In the genomic region with DNA sequence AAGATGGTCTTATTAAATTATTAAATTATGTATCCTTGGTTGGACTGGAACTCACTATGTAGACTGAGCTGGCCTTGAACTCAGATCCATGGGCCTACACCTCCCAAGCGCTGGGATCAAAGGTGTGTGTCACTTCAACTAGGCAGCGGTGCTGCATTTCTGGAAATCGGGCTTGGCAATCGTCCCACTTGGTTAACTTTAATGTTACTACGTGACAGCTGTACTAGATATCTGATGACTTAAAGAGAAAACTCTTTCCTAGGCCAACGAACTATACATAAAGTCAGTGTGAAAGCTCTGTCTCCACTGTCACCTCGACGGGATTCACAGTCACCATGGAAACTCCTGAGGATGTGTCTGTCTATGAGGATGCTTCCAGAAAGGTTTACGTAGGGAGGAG, we compare ENCODE assay signal across 28 mouse cellular contexts. TPM values are rescaled to one million over a fixed set of nuclear protein-coding genes. Genes with fewer than 3 reads are reported as not detected.
A peak's percentile ranks its signal among the peaks of the same experiment; 100 is the strongest.
DNase-seq lines count a peak whose midpoint lies in the region; ATAC-seq and TF ChIP-seq lines count a peak whose summit lies in the region.
"Had no signal": no experiment of that assay in that cellular context is flagged by ENCODE, and none has a peak within 500 bp of the region (broad histone marks: within the 10 kb centered on the region; RNA-seq: fewer than 3 reads in every experiment).

No protein-coding gene starts in this region.

- H3K9ac ChIP-seq in lung, embryonic 14.5 days = no peak overlapping the region
- H3K9ac ChIP-seq in MEL (ENCODE audit: control insufficient read depth, low read depth, low read length, poor library complexity, severe bottlenecking) = no peak overlapping the region; the same call in 1 of the 2 replicates
- H3K9ac ChIP-seq in liver, embryonic 16.5 days (ENCODE audit: low read depth, low read length) = no peak overlapping the region
- H3K9ac ChIP-seq: embryonic facial prominence, embryonic 13.5 days; forebrain, embryonic 12.5 days; forebrain, postnatal 0 days; intestine, embryonic 15.5 days; limb, embryonic 15.5 days; midbrain, embryonic 15.5 days had no signal

- H3K4me1 ChIP-seq in lung, embryonic 14.5 days (ENCODE audit: insufficient read depth) = peaks cover 10% of the 10 kb centered on the region
- H3K4me1 ChIP-seq in E14TG2a.4 (replicated peaks; ENCODE audit: low read depth, low read length) (peaks cover 58% of the 10 kb centered on the region), MEL (ENCODE audit: control insufficient read depth in 1 of 2, insufficient read depth in 2 of 2, low read length in 2 of 2) (peaks cover 0 to 45% of the 10 kb centered on the region in 2 experiments; a peak in 3 of 4 replicates)
- peaks cover 63% of the 10 kb centered on the region for H3K4me1 ChIP-seq in liver, embryonic 16.5 days (ENCODE audit: control insufficient read depth, low read depth, low read length)

- TF ChIP-seq RAD21 in MEL (IDR thresholded peaks at IDR 0.05; ENCODE audit: low read depth, low read length) = no peak

- TF ChIP-seq CTCF in lung, embryonic 14.5 days (IDR thresholded peaks at IDR 0.05; ENCODE audit: low read depth) = no peak
- TF ChIP-seq CTCF in E14TG2a.4 (conservative IDR thresholded peaks at IDR 0.05; ENCODE audit: low read length) (no peak), MEL (IDR thresholded peaks at IDR 0.05 in 2 of 3, conservative IDR thresholded peaks at IDR 0.05 in 1 of 3; ENCODE audit: control insufficient read depth in 1 of 3, insufficient read depth in 1 of 3, low read depth in 2 of 3, low read length in 3 of 3, poor library complexity in 1 of 3, severe bottlenecking in 1 of 3) (no peak)

- no peak overlapping the region for H3K27ac ChIP-seq in lung, embryonic 14.5 days (ENCODE audit: low read depth)
- H3K27ac ChIP-seq in MEL (ENCODE audit: control insufficient read depth, low read depth, low read length) = peak overlapping the region; percentile 88
- H3K27ac ChIP-seq in liver, embryonic 16.5 days (ENCODE audit: low read length) = peak overlapping the region; percentile 84
- H3K27ac ChIP-seq: embryonic facial prominence, embryonic 13.5 days; forebrain, embryonic 12.5 days; intestine, embryonic 15.5 days; limb, embryonic 10.5 days; limb, embryonic 15.5 days; midbrain, embryonic 10.5 days; midbrain, embryonic 15.5 days had no signal

- peaks cover 52% of the 10 kb centered on the region for H3K79me2 ChIP-seq in MEL (ENCODE audit: control insufficient read depth, insufficient read depth, low read length, poor library complexity)

- H3K4me2 ChIP-seq in lung, embryonic 14.5 days = no peak overlapping the region
- H3K4me2 ChIP-seq in liver, embryonic 16.5 days (ENCODE audit: low read depth, low read length) = peak overlapping the region; percentile 68; the same call in 1 of the 2 replicates

- TF ChIP-seq POLR2A in MEL (IDR thresholded peaks at IDR 0.05; ENCODE audit: control insufficient read depth in 1 of 2, insufficient read depth in 1 of 2, low read depth in 1 of 2, low read length in 2 of 2, poor library complexity in 1 of 2) = no peak; a peak in 1 of 4 replicates

- no peak for DNase-seq in lung, embryonic 14.5 days
- DNase-seq in lung, postnatal 10 days = no peak
- peak; percentile 58 for DNase-seq in MEL (ENCODE audit: low read depth, low spot score)
- no peak for DNase-seq in right cerebral cortex, postnatal 36 days (ENCODE audit: low spot score in 2 of 2)
- DNase-seq in embryo, embryonic 9.5 days (ENCODE audit: extremely low spot score) = no peak
- no peak for DNase-seq in adrenal gland, postnatal 36 days
- DNase-seq: adrenal gland, postnatal 14 days; B cell, adult 2 months; cerebellum, adult 8-10 months; embryo, embryonic 11 days; forebrain, postnatal 0 days; kidney, adult 2 months; kidney, postnatal 4 days; lung, postnatal 4 days; retina, postnatal 1 day; right cerebral cortex, postnatal 14 days; spleen, adult 18-20 months; thymus, postnatal 14 days had no signal

- H3K9me3 ChIP-seq in lung, embryonic 14.5 days (ENCODE audit: low read depth, low read length) = no peaks in the 10 kb centered on the region
- H3K9me3 ChIP-seq in E14TG2a.4 (ENCODE audit: low read length) = no peaks in the 10 kb centered on the region
- H3K9me3 ChIP-seq in MEL (replicated peaks; ENCODE audit: insufficient read depth, low read length) = no peaks in the 10 kb centered on the region
- no peaks in the 10 kb centered on the region for H3K9me3 ChIP-seq in liver, embryonic 16.5 days (replicated peaks; ENCODE audit: control insufficient read depth, low read length)
- H3K9me3 ChIP-seq: embryonic facial prominence, embryonic 13.5 days; forebrain, embryonic 12.5 days; intestine, embryonic 15.5 days; limb, embryonic 10.5 days; limb, embryonic 15.5 days; midbrain, embryonic 10.5 days; midbrain, embryonic 15.5 days had no signal

- peaks cover 19% of the 10 kb centered on the region for H3K36me3 ChIP-seq in lung, embryonic 14.5 days (ENCODE audit: insufficient read depth)
- H3K36me3 ChIP-seq in E14TG2a.4 (ENCODE audit: insufficient read depth, low read length) = peaks cover 30% of the 10 kb centered on the region
- H3K36me3 ChIP-seq in MEL (ENCODE audit: control insufficient read depth in 1 of 2, insufficient read depth in 2 of 2, low read length in 2 of 2) = peaks cover 0 to 35% of the 10 kb centered on the region in 2 experiments; a peak in 3 of 4 replicates
- H3K36me3 ChIP-seq in liver, embryonic 16.5 days (ENCODE audit: control insufficient read depth, insufficient read depth) = peaks cover 17% of the 10 kb centered on the region
- H3K36me3 ChIP-seq: intestine, embryonic 15.5 days had no signal

- H3K4me3 ChIP-seq in lung, embryonic 14.5 days (ENCODE audit: low read depth, low read length) = 0 out of 2 replicates have a peak overlapping the region, but pooled peaks have one; percentile 3
- H3K4me3 ChIP-seq in E14TG2a.4 (replicated peaks; ENCODE audit: low read length) (peak overlapping the region; percentile 97; the same call in 1 of the 2 replicates), MEL (ENCODE audit: control insufficient read depth in 1 of 2, insufficient read depth in 1 of 2, low read depth in 2 of 2, low read length in 2 of 2) (no peak overlapping the region)
- peak overlapping the region; percentile 78; the same call in 1 of the 2 replicates for H3K4me3 ChIP-seq in liver, embryonic 16.5 days (ENCODE audit: low read depth, low read length)
- H3K4me3 ChIP-seq: embryonic facial prominence, embryonic 13.5 days; forebrain, embryonic 12.5 days; intestine, embryonic 15.5 days; limb, embryonic 15.5 days had no signal

- WGBS in lung, embryonic 14.5 days = 78% methylated on average over 9 of the region's 9 CpGs
- WGBS in liver, embryonic 16.5 days (ENCODE audit: insufficient replicate concordance) = 79% methylated on average over 9 of the region's 9 CpGs

- H3K27me3 ChIP-seq in lung, embryonic 14.5 days (ENCODE audit: insufficient read depth, low read length) = no peaks in the 10 kb centered on the region
- no peaks in the 10 kb centered on the region for H3K27me3 ChIP-seq in E14TG2a.4 (ENCODE audit: insufficient read depth, low read length)
- no peaks in the 10 kb centered on the region for H3K27me3 ChIP-seq in MEL (ENCODE audit: control insufficient read depth in 1 of 2, insufficient read depth in 2 of 2, low read length in 2 of 2)
- no peaks in the 10 kb centered on the region for H3K27me3 ChIP-seq in liver, embryonic 16.5 days (ENCODE audit: control insufficient read depth, insufficient read depth, low read depth, low read length)
- H3K27me3 ChIP-seq: embryonic facial prominence, embryonic 13.5 days; forebrain, embryonic 12.5 days; intestine, embryonic 15.5 days; limb, embryonic 15.5 days; midbrain, embryonic 15.5 days had no signal

- ATAC-seq in lung, embryonic 14.5 days (ENCODE audit: insufficient read depth) = no peak
- no peak for ATAC-seq in liver, embryonic 16.5 days (ENCODE audit: low read depth)
- ATAC-seq: forebrain, postnatal 0 days; hindbrain, embryonic 16.5 days; intestine, embryonic 15.5 days; midbrain, embryonic 15.5 days had no signal

- TF ChIP-seq EP300 in MEL (IDR thresholded peaks at IDR 0.05; ENCODE audit: low read depth in 1 of 2, low read length in 2 of 2) = 0 out of 4 replicates have a peak, but pooled peaks of 1 of the 2 experiments have one; percentile 11

TF ChIP-seq in MEL, 35 proteins besides CTCF, POLR2A, EP300 and RAD21:
- TF ChIP-seq SIN3A (IDR thresholded peaks at IDR 0.05; ENCODE audit: low read length) = peak; percentile 19; the same call in 1 of the 2 replicates
- TF ChIP-seq ETS1 (IDR thresholded peaks at IDR 0.05; ENCODE audit: low read depth, low read length) = peak; percentile 87
- TF ChIP-seq POLR2AphosphoS5 (IDR thresholded peaks at IDR 0.05; ENCODE audit: borderline replicate concordance, low read depth, low read length) = no peak
- TF ChIP-seq GATA1 (IDR thresholded peaks at IDR 0.05; ENCODE audit: low read depth, low read length) = no peak

RNA-seq across cellular contexts. Expression of gene Glrx5, which starts 2.6 kb away (rescaled TPM):
- polyA plus RNA-seq in lung, embryonic 14.5 days (2014; fragmentation: Nextera tagmentation; extraction: Ambion mirVana) = 177 and 186 TPM in 2 replicates
- total RNA-seq in MEL (2012; rRNA removed) = 95.8 and 108 TPM in 2 replicates
- polyA plus RNA-seq in MEL (2012; ENCODE audit: insufficient read depth in 1 of 2, insufficient read length in 2 of 2, low read depth in 1 of 2, low replicate concordance in 2 of 2, missing spikeins in 1 of 2) = 100 to 1,000 TPM in 1 of 2 experiments, not detected in 1; 291 TPM
- polyA plus RNA-seq in liver, embryonic 16.5 days (2015; fragmentation: Nextera tagmentation; extraction: Ambion mirVana) = 424 and 446 TPM in 2 replicates
- total RNA-seq in adrenal gland, postnatal 36 days (2021) = 100 to 1,000 TPM; 159 to 254 TPM

RNA-seq across cellular contexts. Expression of gene Syne3, which starts 20.3 kb away (rescaled TPM):
- polyA plus RNA-seq in lung, embryonic 14.5 days (2014; fragmentation: Nextera tagmentation; extraction: Ambion mirVana) = 0.29 and 0.39 TPM in 2 replicates
- total RNA-seq in MEL (2012; rRNA removed) = 4.9 and 7.9 TPM in 2 replicates
- 10 to 100 TPM in 1 of 2 experiments, not detected in 1; 10.7 TPM for polyA plus RNA-seq in MEL (2012; ENCODE audit: insufficient read depth in 1 of 2, insufficient read length in 2 of 2, low read depth in 1 of 2, low replicate concordance in 2 of 2, missing spikeins in 1 of 2)
- 2.8 TPM in 2 replicates for polyA plus RNA-seq in liver, embryonic 16.5 days (2015; fragmentation: Nextera tagmentation; extraction: Ambion mirVana)
- total RNA-seq in adrenal gland, postnatal 36 days (2021) = 10 to 100 TPM; 16.5 to 18.2 TPM

Comparison
In these comparisons a context has a peak if more than half of its experiments do, and no peak if none do; other contexts are left out.
1. H3K4me3 ChIP-seq: peak in lung, embryonic 14.5 days (single experiment), E14TG2a.4 (single experiment) and liver, embryonic 16.5 days (single experiment); none in MEL (0 of 2).